Mouse (Mus musculus) gastrocnemius, adult 8-10 months (tissue): Measurements from ENCODE around the gene Asgr2. TPM values are rescaled to one million over a fixed set of nuclear protein-coding genes. Genes with fewer than 3 reads are reported as not detected.
"Not testable (repeated sequence)": the region's sequence is repeated elsewhere in the genome, so short reads cannot be mapped to it uniquely, and the experiment has no call there.

ENCODE experiments used
- DNase-seq, 2 experiments: peaks; one replicate each; pipeline ENCODE4 v3.0.0; 2022; ENCODE audit warnings: low spot score in 2 of 2
- total RNA-seq, 4 experiments: library from RNA; stranded (reverse); gene quantifications; 2 replicates each; pipeline ENCODE4 v1.2.4; 2022

Gene Asgr2
- total RNA-seq, 4 experiments from 2014 or later = not detected

DNA sequence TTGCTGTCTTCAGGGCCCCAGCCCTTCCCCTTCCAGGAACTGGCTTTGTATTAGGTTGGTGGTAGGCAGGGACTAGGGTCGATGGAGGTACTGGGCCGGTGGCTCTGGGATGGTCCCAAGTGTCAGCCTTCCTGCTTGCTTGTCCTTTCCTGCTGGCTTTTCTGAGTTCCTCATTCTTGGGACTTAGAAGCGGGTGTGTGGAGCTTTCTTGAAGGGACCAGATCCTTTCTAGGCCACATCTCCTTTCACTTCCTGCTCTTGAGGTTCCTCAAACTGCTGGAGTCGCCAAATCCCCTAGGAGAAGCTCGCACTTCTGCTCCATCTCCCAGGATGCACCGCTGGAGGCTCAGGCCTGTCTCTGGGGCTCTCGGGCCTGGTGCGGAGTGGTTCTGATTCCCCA is 7.9 kb upstream of the Asgr2 start:
- no peak for DNase-seq

GRCm38 (mm10) chr11:70097396-70097795 is 5.0 kb downstream of the Asgr2 start:
- DNase-seq = no peak

DNA sequence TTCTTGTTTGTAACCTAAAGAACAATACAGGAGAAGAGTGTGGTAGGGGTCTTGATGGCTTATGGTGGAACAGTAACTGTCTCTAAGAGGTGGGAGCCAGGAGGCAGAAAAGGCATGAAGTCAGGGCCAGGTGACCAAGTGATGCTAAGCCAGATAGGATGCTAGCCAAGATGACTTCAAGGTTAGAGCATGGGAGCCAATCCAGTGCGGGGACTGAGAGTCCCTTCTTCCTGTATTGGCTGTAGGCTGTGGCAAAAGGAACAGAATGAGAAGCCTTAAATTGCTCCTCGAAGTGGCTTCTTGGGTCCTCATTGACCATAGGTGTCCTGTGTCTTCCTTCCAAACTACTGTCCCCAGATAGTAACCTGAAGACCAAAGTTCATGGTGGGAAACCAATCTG is 6.7 kb downstream of the Asgr2 start:
- no peak for DNase-seq

- no peak for DNase-seq
These were observed 7.4 kb downstream of the Asgr2 start for GRCm38 (mm10) chr11:70099809-70100208.

- DNase-seq = no peak
These were observed 11.4 kb downstream of the Asgr2 start for GRCm38 (mm10) chr11:70103701-70104315.

DNA sequence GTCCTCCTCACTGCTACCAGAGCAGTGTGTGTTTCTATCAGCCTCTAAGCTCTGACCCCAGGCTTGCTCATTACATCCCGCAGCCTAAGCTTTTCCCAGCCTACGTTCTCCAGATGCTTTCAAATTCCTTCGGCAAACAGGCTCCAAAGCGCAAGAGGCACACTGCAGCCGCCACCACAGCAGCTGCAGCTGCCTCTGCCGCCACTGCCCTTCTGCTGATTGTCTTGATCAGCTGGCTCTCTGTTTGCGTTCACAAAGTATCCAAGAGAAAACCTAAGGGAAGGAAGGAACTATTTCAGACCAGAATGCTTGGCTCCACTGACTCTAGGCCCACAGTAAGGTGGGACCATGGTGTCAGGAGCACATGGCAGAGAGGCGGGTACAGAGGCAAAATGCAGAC is 14.6 kb downstream of the Asgr2 start:
- no peak for DNase-seq

- DNase-seq = no peak
These were observed 17.7 kb downstream of the Asgr2 start for GRCm38 (mm10) chr11:70110146-70110545.

- DNase-seq = no peak
These were observed 22.1 kb downstream of the Asgr2 start for GRCm38 (mm10) chr11:70114562-70114961.

DNA sequence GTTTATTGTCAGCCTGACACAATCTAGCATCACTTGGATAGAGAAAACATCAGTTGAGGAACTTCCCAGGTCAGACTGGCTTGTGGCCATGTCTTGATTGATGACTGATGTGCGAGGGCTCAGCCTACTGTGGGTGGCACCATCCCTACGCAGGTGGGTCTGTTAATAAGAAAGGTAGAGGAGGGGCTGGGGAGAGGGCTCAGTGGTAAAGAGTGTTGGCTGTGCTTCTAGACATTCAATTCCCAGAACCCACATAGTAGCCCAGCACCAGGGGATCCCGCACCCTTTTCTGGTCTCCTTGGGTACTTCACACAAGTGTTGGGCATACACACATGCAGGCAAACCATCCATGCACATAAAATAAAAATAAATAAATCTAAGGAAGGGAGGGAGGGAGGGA is 23.5 kb downstream of the Asgr2 start:
- DNase-seq = no peak

DNA sequence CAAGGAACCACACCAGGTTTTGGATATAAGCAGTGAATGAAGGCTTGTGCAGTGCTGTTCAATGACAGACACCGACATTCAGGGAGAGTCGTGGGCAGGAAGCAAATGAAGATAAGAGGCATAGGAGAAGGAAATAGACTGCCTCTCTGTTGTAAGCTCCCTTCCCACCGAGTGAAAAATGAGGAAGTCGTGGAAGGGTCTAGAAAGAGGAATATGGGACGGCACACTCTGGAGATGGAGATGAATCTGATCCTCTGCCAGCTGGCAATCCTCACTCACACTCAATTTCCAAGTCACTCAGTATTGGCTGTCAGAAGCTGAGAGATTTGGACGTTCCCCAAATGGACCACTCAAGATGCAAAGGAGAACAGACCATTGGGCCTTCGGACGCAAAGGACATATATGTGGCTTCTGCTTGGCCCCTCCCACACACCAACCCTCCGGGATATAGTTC is 37.5 kb downstream of the Asgr2 start, which contains the start of gene Mgl2:
Mgl2 (plus strand) TSS at position 404 of the 454 bp plus-strand sequence.
- DNase-seq = no peak

- not testable (repeated sequence) for DNase-seq
These were observed 42.6 kb downstream of the Asgr2 start for GRCm38 (mm10) chr11:70135001-70135400.

- DNase-seq = not testable (repeated sequence)
These were observed 43.5 kb downstream of the Asgr2 start for GRCm38 (mm10) chr11:70135925-70136324.

DNA sequence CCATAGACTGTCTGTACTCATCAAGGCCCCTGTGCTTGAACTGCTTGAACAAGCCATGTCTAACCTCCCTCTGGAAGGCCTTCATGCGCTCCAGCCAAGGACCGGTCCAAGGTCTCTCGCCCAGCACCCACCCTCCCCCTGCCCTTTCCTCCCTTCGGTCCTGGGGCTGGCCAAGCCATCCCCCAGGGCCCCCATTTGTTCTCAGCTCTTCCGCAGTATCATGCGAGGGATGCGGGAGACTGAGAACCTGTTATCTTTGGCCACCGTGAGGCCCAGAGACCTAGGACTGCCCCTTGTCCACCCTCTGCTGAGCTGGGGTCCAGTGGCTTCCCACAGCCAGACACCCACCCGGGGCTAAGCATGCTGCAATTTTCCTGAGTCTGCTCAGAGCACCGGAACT is 46.7 kb downstream of the Asgr2 start:
- no peak for DNase-seq

- DNase-seq = no peak
These were observed 58.6 kb downstream of the Asgr2 start for GRCm38 (mm10) chr11:70151072-70151471.

Other genes starting within 250 kb of the Asgr2 start
- gene Plscr3, start 246.3 kb upstream of the Asgr2 start, total RNA-seq = 10 to 100 TPM in 2 of 4 experiments, 1 to 10 TPM in 2; 8.7 to 10.6 (median 9.4) TPM
- gene Tnk1, start 233.9 kb upstream of the Asgr2 start, total RNA-seq = under 1 TPM in 1 of 4 experiments, not detected in 3; 0.31 TPM
- gene Tmem95, start 214.6 kb upstream of the Asgr2 start, total RNA-seq = not detected
- gene Kctd11, start 211.2 kb upstream of the Asgr2 start, total RNA-seq = 1 to 10 TPM in 2 of 4 experiments, under 1 TPM in 2; 0.97 to 1.3 (median 1.1) TPM
- gene Acap1, start 197.1 kb upstream of the Asgr2 start, total RNA-seq = under 1 TPM in 3 of 4 experiments, not detected in 1; 0.15 to 0.21 (median 0.19) TPM
- gene 2810408A11Rik, start 191.7 kb upstream of the Asgr2 start, total RNA-seq = 1 to 10 TPM in 1 of 4 experiments, under 1 TPM in 3; 0.22 to 1.1 (median 0.57) TPM
- 10 to 100 TPM; 21.6 to 31.3 (median 25.5) TPM for gene Neurl4, start 191.6 kb upstream of the Asgr2 start, total RNA-seq
- 10 to 100 TPM; 38.6 to 53.2 (median 50.3) TPM for gene Gps2, start 178.8 kb upstream of the Asgr2 start, total RNA-seq
- gene Eif5a, start 170.7 kb upstream of the Asgr2 start, total RNA-seq = 100 to 1,000 TPM; 443 to 477 (median 467) TPM
- gene Ybx2, start 156.8 kb upstream of the Asgr2 start, total RNA-seq = 10 to 100 TPM in 1 of 4 experiments, 1 to 10 TPM in 3; 8.5 to 11.4 (median 9.2) TPM
- gene Slc2a4, start 144.5 kb upstream of the Asgr2 start, total RNA-seq = 100 to 1,000 TPM; 397 to 490 (median 424) TPM
- gene Cldn7, start 127.9 kb upstream of the Asgr2 start, total RNA-seq = not detected
- gene Ctdnep1, start 111.5 kb upstream of the Asgr2 start, total RNA-seq = 100 to 1,000 TPM; 266 to 308 (median 283) TPM
- 10 to 100 TPM; 38.8 to 40.8 (median 39.4) TPM for gene Elp5, start 110.1 kb upstream of the Asgr2 start, total RNA-seq
- gene Gabarap, start 101.5 kb upstream of the Asgr2 start, total RNA-seq = 100 to 1,000 TPM; 186 to 216 (median 214) TPM
- gene Phf23, start 96.9 kb upstream of the Asgr2 start, total RNA-seq = 10 to 100 TPM; 20.5 to 28.5 (median 23.0) TPM
- 1 to 10 TPM; 3.8 to 5.2 (median 4.5) TPM for gene Dvl2, start 92.0 kb upstream of the Asgr2 start, total RNA-seq
- 100 to 1,000 TPM; 288 to 338 (median 299) TPM for gene Acadvl, start 77.2 kb upstream of the Asgr2 start, total RNA-seq
- 1 to 10 TPM; 3.3 to 6.9 (median 4.2) TPM for gene Dlg4, start 75.7 kb upstream of the Asgr2 start, total RNA-seq
- gene Asgr1, start 38.6 kb upstream of the Asgr2 start, total RNA-seq = not detected
- 1 to 10 TPM in 2 of 4 experiments, under 1 TPM in 2; 0.60 to 2.0 (median 0.94) TPM for gene Mgl2, start 37.7 kb downstream of the Asgr2 start, total RNA-seq
- 1 to 10 TPM; 1.6 to 3.6 (median 2.8) TPM for gene Clec10a, start 63.6 kb downstream of the Asgr2 start, total RNA-seq
- under 1 TPM in 2 of 4 experiments, not detected in 2; 0.27 to 0.46 TPM for gene Slc16a11, start 120.1 kb downstream of the Asgr2 start, total RNA-seq
- gene Slc16a13, start 128.4 kb downstream of the Asgr2 start, total RNA-seq = under 1 TPM; 0.13 to 0.89 (median 0.35) TPM
- 1 to 10 TPM; 1.2 to 3.9 (median 2.3) TPM for gene Bcl6b, start 137.2 kb downstream of the Asgr2 start, total RNA-seq
- gene 0610010K14Rik, start 145.3 kb downstream of the Asgr2 start, total RNA-seq = 10 to 100 TPM; 29.8 to 36.3 (median 35.5) TPM
- gene Gm21988, start 147.2 kb downstream of the Asgr2 start, total RNA-seq = 1 to 10 TPM; 1.6 to 3.3 (median 3.0) TPM
- gene Rnasek, start 147.2 kb downstream of the Asgr2 start, total RNA-seq = 100 to 1,000 TPM in 3 of 4 experiments, 10 to 100 TPM in 1; 92.8 to 127 (median 113) TPM
- 1 to 10 TPM in 3 of 4 experiments, under 1 TPM in 1; 0.63 to 2.2 (median 1.3) TPM for gene Alox12, start 162.7 kb downstream of the Asgr2 start, total RNA-seq
- gene Alox12e, start 230.0 kb downstream of the Asgr2 start, total RNA-seq = under 1 TPM in 1 of 4 experiments, not detected in 3; 0.11 TPM